Mouse (Mus musculus) layer of hippocampus, postnatal 36 days (tissue): ENCODE measurements at regions not wholly inside any gene's neighbourhood (a gene's known extent, or its start where the extent isn't known, plus 50 kb on each side); places are given as distances from the start of the nearest gene placed in this dataset.

Experiments used
- DNase-seq, 2 experiments: peaks; one replicate each; pipeline ENCODE4 v3.0.0; 2022

GRCm38 (mm10) chr16:75663871-75664270 is 71.2 kb downstream of the Rbm11 start:
- no peak for DNase-seq

GRCm38 (mm10) chr16:75667589-75667988 is 74.9 kb downstream of the Rbm11 start:
- peak; percentile 11 to 16 for DNase-seq

GRCm38 (mm10) chr16:75672112-75672511 is 79.5 kb downstream of the Rbm11 start:
- no peak for DNase-seq

- peak in 1 of 2 experiments; percentile 4 for DNase-seq
These were observed 83.2 kb downstream of the Rbm11 start for GRCm38 (mm10) chr16:75675871-75676270.

GRCm38 (mm10) chr16:75677180-75677579 is 84.5 kb downstream of the Rbm11 start:
- no peak for DNase-seq
